27 mouse cellular contexts compared by ENCODE assay signal in the genomic region with DNA sequence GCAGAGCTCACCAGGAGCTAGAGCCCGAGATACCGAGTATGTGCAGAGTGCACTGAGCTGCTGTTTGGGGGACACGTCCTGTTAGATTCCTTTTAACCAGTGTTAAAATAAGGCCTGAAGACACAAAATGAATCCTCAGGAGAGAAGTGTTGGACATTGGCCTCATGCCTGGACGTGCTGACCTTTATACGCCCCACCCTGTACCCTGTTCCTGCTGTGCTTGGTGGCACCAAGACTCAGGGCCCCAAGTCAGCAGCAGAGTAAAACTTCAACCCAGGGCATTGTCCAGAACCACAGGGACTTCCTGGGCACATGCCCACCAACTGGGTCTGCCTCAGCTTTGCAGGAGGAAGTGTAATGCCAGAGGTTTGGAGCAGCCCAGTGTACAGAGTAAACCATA. TPM values are rescaled to one million over a fixed set of nuclear protein-coding genes. Genes with fewer than 3 reads are reported as not detected.
A peak's percentile ranks its signal among the peaks of the same experiment; 100 is the strongest.
DNase-seq lines count a peak whose midpoint lies in the region; ATAC-seq and TF ChIP-seq lines count a peak whose summit lies in the region.
"Had no signal": no experiment of that assay in that cellular context is flagged by ENCODE, and none has a peak within 500 bp of the region (broad histone marks: within the 10 kb centered on the region; RNA-seq: fewer than 3 reads in every experiment).

No protein-coding gene starts in this region.

- intact Hi-C loops in heart, postnatal 36 days (cut with DNase I): no loop called here

- no peaks in the 10 kb centered on the region for H3K9me3 ChIP-seq in kidney, embryonic 16.5 days (ENCODE audit: low read length)
- H3K9me3 ChIP-seq in intestine, embryonic 16.5 days (ENCODE audit: control insufficient read depth, low read length): no peaks in the 10 kb centered on the region
- H3K9me3 ChIP-seq: embryonic facial prominence, embryonic 12.5 days; forebrain, embryonic 10.5 days; heart, embryonic 13.5 days; hindbrain, embryonic 10.5 days; hindbrain, embryonic 15.5 days; limb, embryonic 13.5 days; megakaryocyte, embryonic 14.5 days; midbrain, embryonic 12.5 days; neural tube, embryonic 13.5 days had no signal

- DNase-seq in kidney, adult 11 months: peak; percentile 84
- DNase-seq in kidney, postnatal 14 days: peak; percentile 73
- DNase-seq in lung, adult 2 months: no peak
- no peak for DNase-seq in heart, postnatal 36 days
- DNase-seq: B cell, adult 2 months; cerebellum, adult 9-11 months; embryo, embryonic 11 days; gastrocnemius, postnatal 10 days; heart, postnatal 10 days; lung, postnatal 36 days had no signal

- WGBS in kidney, embryonic 16.5 days: 93% methylated on average over 5 of the region's 5 CpGs
- 87% methylated on average over 5 of the region's 5 CpGs for WGBS in intestine, embryonic 16.5 days
- 88% methylated on average over 5 of the region's 5 CpGs for WGBS in lung, adult 2 months

- TF ChIP-seq POLR2A in lung, adult 2 months (IDR thresholded peaks at IDR 0.05; ENCODE audit: borderline replicate concordance, extremely low read depth, low read depth, low read length): no peak

- no peaks in the 10 kb centered on the region for H3K4me1 ChIP-seq in kidney, embryonic 16.5 days (ENCODE audit: insufficient read depth, low read length)
- no peaks in the 10 kb centered on the region; the same call in 1 of the 2 replicates for H3K4me1 ChIP-seq in brown adipose tissue, adult 24 weeks (ENCODE audit: control insufficient read depth, insufficient read depth, insufficient read length, low read length)
- peaks cover 4% of the 10 kb centered on the region for H3K4me1 ChIP-seq in intestine, embryonic 16.5 days (ENCODE audit: control insufficient read depth, insufficient read depth, low read length)
- H3K4me1 ChIP-seq in lung, adult 2 months (ENCODE audit: control insufficient read depth, insufficient read depth, low read length): no peaks in the 10 kb centered on the region
- H3K4me1 ChIP-seq: embryonic facial prominence, embryonic 12.5 days; forebrain, embryonic 10.5 days; limb, embryonic 13.5 days had no signal

- H3K36me3 ChIP-seq in kidney, embryonic 16.5 days (ENCODE audit: insufficient read depth, low read length): 0 out of 2 replicates have a peak, but pooled peaks cover 5% of the 10 kb centered on the region
- H3K36me3 ChIP-seq in intestine, embryonic 16.5 days (ENCODE audit: control insufficient read depth, insufficient read depth, low read length): no peaks in the 10 kb centered on the region; the same call in 1 of the 2 replicates

- no peaks in the 10 kb centered on the region for H3K27me3 ChIP-seq in kidney, embryonic 16.5 days (ENCODE audit: insufficient read depth, low read length)
- H3K27me3 ChIP-seq in intestine, embryonic 16.5 days (replicated peaks; ENCODE audit: control insufficient read depth, insufficient read depth, low read length): no peaks in the 10 kb centered on the region
- H3K27me3 ChIP-seq: embryonic facial prominence, embryonic 12.5 days; heart, embryonic 13.5 days; hindbrain, embryonic 15.5 days; limb, embryonic 13.5 days; midbrain, embryonic 12.5 days; neural tube, embryonic 13.5 days had no signal

- H3K4me3 ChIP-seq in kidney, embryonic 16.5 days (ENCODE audit: low read length): no peak overlapping the region
- no peak overlapping the region for H3K4me3 ChIP-seq in brown adipose tissue, adult 24 weeks (ENCODE audit: insufficient read depth, low read depth, low read length)
- H3K4me3 ChIP-seq in intestine, embryonic 16.5 days (ENCODE audit: low read length): no peak overlapping the region
- H3K4me3 ChIP-seq in lung, adult 2 months (replicated peaks; ENCODE audit: extremely low read depth, low read depth, low read length): no peak overlapping the region
- H3K4me3 ChIP-seq: embryonic facial prominence, embryonic 12.5 days; forebrain, embryonic 10.5 days; heart, embryonic 13.5 days; hindbrain, embryonic 10.5 days; hindbrain, embryonic 15.5 days; limb, embryonic 13.5 days; megakaryocyte, embryonic 14.5 days; midbrain, embryonic 12.5 days; neural tube, embryonic 13.5 days had no signal

- no peak for ATAC-seq in kidney, embryonic 16.5 days (ENCODE audit: low FRiP score, low TSS enrichment)
- ATAC-seq in intestine, embryonic 16.5 days: peak; percentile 76
- ATAC-seq in erythroid progenitor cell, adult 5-6 weeks (replicated peaks; ENCODE audit: low FRiP score, poor library complexity, severe bottlenecking): no peak
- ATAC-seq: forebrain, embryonic 16.5 days; inflammation-experienced regulatory T-cells, adult 6 months had no signal

- H3K4me2 ChIP-seq in kidney, embryonic 16.5 days (replicated peaks; ENCODE audit: low read depth, low read length): no peak overlapping the region
- H3K4me2 ChIP-seq in intestine, embryonic 16.5 days (ENCODE audit: low read depth, low read length): no peak overlapping the region
- H3K4me2 ChIP-seq: embryonic facial prominence, embryonic 12.5 days; heart, embryonic 13.5 days; hindbrain, embryonic 15.5 days; limb, embryonic 13.5 days; liver, embryonic 11.5 days; midbrain, embryonic 12.5 days; neural tube, embryonic 13.5 days had no signal

- no peak overlapping the region for H3K27ac ChIP-seq in kidney, embryonic 16.5 days (ENCODE audit: low read length)
- peak overlapping the region; percentile 11; the same call in 1 of the 2 replicates for H3K27ac ChIP-seq in brown adipose tissue, adult 24 weeks (replicated peaks; ENCODE audit: low read depth, low read length)
- peak overlapping the region; percentile 5; the same call in 1 of the 2 replicates for H3K27ac ChIP-seq in intestine, embryonic 16.5 days (ENCODE audit: low read length)
- H3K27ac ChIP-seq: embryonic facial prominence, embryonic 12.5 days; forebrain, embryonic 10.5 days; heart, embryonic 13.5 days; hindbrain, embryonic 10.5 days; hindbrain, embryonic 15.5 days; limb, embryonic 13.5 days; midbrain, embryonic 12.5 days; neural tube, embryonic 13.5 days had no signal

- TF ChIP-seq CTCF in lung, adult 2 months (IDR thresholded peaks at IDR 0.05; ENCODE audit: insufficient read depth, low read length): no peak

- H3K9ac ChIP-seq in kidney, embryonic 16.5 days (replicated peaks; ENCODE audit: low read length): no peak overlapping the region
- H3K9ac ChIP-seq in intestine, embryonic 16.5 days (ENCODE audit: low read depth, low read length): peak overlapping the region; percentile 23; the same call in 1 of the 2 replicates
- H3K9ac ChIP-seq: embryonic facial prominence, embryonic 12.5 days; heart, embryonic 13.5 days; hindbrain, embryonic 15.5 days; limb, embryonic 13.5 days; midbrain, embryonic 12.5 days; neural tube, embryonic 13.5 days had no signal

RNA-seq across cellular contexts. Expression of a gene that starts 14.5 kb away (rescaled TPM):
- 22.7 and 22.9 TPM in 2 replicates for polyA plus RNA-seq in kidney, embryonic 16.5 days (2015; fragmentation: Nextera tagmentation; extraction: Ambion mirVana)
- 102 and 104 TPM in 2 replicates for polyA plus RNA-seq in brown adipose tissue, adult 24 weeks (2012; ENCODE audit: insufficient read depth, insufficient read length, missing spikeins)
- 31.4 and 34.5 TPM in 2 replicates for polyA plus RNA-seq in intestine, embryonic 16.5 days (2015; fragmentation: Nextera tagmentation; extraction: Ambion mirVana)
- polyA plus RNA-seq in lung, adult 2 months (2012; rRNA removed): 16.3 and 17.7 TPM in 2 replicates
- total RNA-seq in heart, postnatal 36 days (2021): 10 to 100 TPM; 28.3 to 30.6 TPM
- total RNA-seq in erythroid progenitor cell, adult 5-6 weeks (2015; ENCODE audit: low replicate concordance): 1.4 and 1.7 TPM in 2 replicates
- total RNA-seq in erythroid progenitor cell, adult 5-6 weeks (2017; ENCODE audit: low replicate concordance): 1.2 and 2.3 TPM in 2 replicates

RNA-seq across cellular contexts. Expression of a gene that starts 58.0 kb away (rescaled TPM):
- 1.3 and 1.8 TPM in 2 replicates for polyA plus RNA-seq in kidney, embryonic 16.5 days (2015; fragmentation: Nextera tagmentation; extraction: Ambion mirVana)
- polyA plus RNA-seq in brown adipose tissue, adult 24 weeks (2012; ENCODE audit: insufficient read depth, insufficient read length, missing spikeins): 0.32 TPM in 1 of 2 replicates, not detected in the other
- polyA plus RNA-seq in intestine, embryonic 16.5 days (2015; fragmentation: Nextera tagmentation; extraction: Ambion mirVana): 0.11 and 0.24 TPM in 2 replicates
- 0.03 and 0.37 TPM in 2 replicates for polyA plus RNA-seq in lung, adult 2 months (2012; rRNA removed)
- not detected for total RNA-seq in heart, postnatal 36 days (2021)
- not detected in 2 replicates for total RNA-seq in erythroid progenitor cell, adult 5-6 weeks (2015; ENCODE audit: low replicate concordance)
- not detected in 2 replicates for total RNA-seq in erythroid progenitor cell, adult 5-6 weeks (2017; ENCODE audit: low replicate concordance)
- polyA plus RNA-seq: gonadal fat pad, adult 2 months had no signal

Comparison
In these comparisons a context has a peak if more than half of its experiments do, and no peak if none do; other contexts are left out.
1. DNase-seq: peak in kidney, adult 11 months (single experiment) and kidney, postnatal 14 days (single experiment); none in lung, adult 2 months (single experiment) and heart, postnatal 36 days (0 of 2).